Mouse (Mus musculus) brain, embryonic 18.5 days (tissue): ENCODE measurements at regions not wholly inside any gene's neighbourhood (a gene's known extent, or its start where the extent isn't known, plus 50 kb on each side); places are given as distances from the start of the nearest gene placed in this dataset.

Experiments
- DNase-seq: peaks from one replicate; pipeline ENCODE4 v3.0.0-alpha.2; 2012; ENCODE audit warnings: low read depth, low spot score

GRCm38 (mm10) chr1:80131354-80131753, 86.9 kb downstream of the Fam124b start:
- DNase-seq: no peak

- no peak for DNase-seq
Measured at GRCm38 (mm10) chr1:80123966-80124365, 94.3 kb downstream of the Fam124b start.

GRCm38 (mm10) chr1:80115913-80116312, 102.4 kb downstream of the Fam124b start:
- no peak for DNase-seq

- DNase-seq: no peak
Measured at GRCm38 (mm10) chr1:80107747-80108476, 110.4 kb downstream of the Fam124b start.

GRCm38 (mm10) chr1:80106269-80106668, 112.0 kb downstream of the Fam124b start:
- no peak for DNase-seq

GRCm38 (mm10) chr1:80098266-80098665, 120.0 kb downstream of the Fam124b start:
- DNase-seq: no peak

- no peak for DNase-seq
Measured at GRCm38 (mm10) chr1:80091800-80092199, 126.5 kb downstream of the Fam124b start.

- no peak for DNase-seq
Measured at GRCm38 (mm10) chr1:80091350-80091749, 126.9 kb downstream of the Fam124b start.

GRCm38 (mm10) chr1:80088651-80089050, 129.6 kb downstream of the Fam124b start:
- DNase-seq: no peak

GRCm38 (mm10) chr1:80076357-80076756, 141.9 kb downstream of the Fam124b start:
- DNase-seq: no peak

GRCm38 (mm10) chr1:80074376-80074775, 143.9 kb downstream of the Fam124b start:
- peak; percentile 34 for DNase-seq

GRCm38 (mm10) chr1:80073950-80074349, 144.3 kb downstream of the Fam124b start:
- DNase-seq: peak; percentile 42

GRCm38 (mm10) chr1:80069141-80069540, 149.1 kb downstream of the Fam124b start:
- no peak for DNase-seq

GRCm38 (mm10) chr1:80062121-80062520, 156.2 kb downstream of the Fam124b start:
- DNase-seq: no peak

- DNase-seq: no peak
Measured at GRCm38 (mm10) chr1:80061632-80062031, 156.6 kb downstream of the Fam124b start.

GRCm38 (mm10) chr1:80045141-80045540, 173.1 kb downstream of the Fam124b start:
- DNase-seq: no peak

- no peak for DNase-seq
Measured at GRCm38 (mm10) chr1:80040409-80040808, 177.9 kb downstream of the Fam124b start.

GRCm38 (mm10) chr1:80039891-80040290, 178.4 kb downstream of the Fam124b start:
- DNase-seq: no peak

- no peak for DNase-seq
Measured at GRCm38 (mm10) chr1:80039161-80039560, 178.2 kb upstream of the Serpine2 start.

GRCm38 (mm10) chr1:80038059-80038458, 177.1 kb upstream of the Serpine2 start:
- DNase-seq: no peak

GRCm38 (mm10) chr1:80036436-80036835, 175.5 kb upstream of the Serpine2 start:
- no peak for DNase-seq

- DNase-seq: no peak
Measured at GRCm38 (mm10) chr1:80033522-80033921, 172.5 kb upstream of the Serpine2 start.

GRCm38 (mm10) chr1:80033121-80033520, 172.1 kb upstream of the Serpine2 start:
- DNase-seq: no peak

- DNase-seq: no peak
Measured at GRCm38 (mm10) chr1:80032464-80032863, 171.5 kb upstream of the Serpine2 start.
